Mouse (Mus musculus) heart, adult 2 months (tissue): Measurements from ENCODE around the gene Pithd1. TPM values are rescaled to one million over a fixed set of nuclear protein-coding genes. Genes with fewer than 3 reads are reported as not detected.
A peak's percentile ranks its signal among the peaks of the same experiment; 100 is the strongest.

Experiments
- DNase-seq, 2 experiments: peaks; one replicate each; pipeline ENCODE4 v3.0.0; 2021
- H3K27ac ChIP-seq: fragments of 200-600 bp; 2 replicates; pipeline ENCODE4 v1.8.1; 2022
- H3K27me3 ChIP-seq: fragments of 200-500 bp; 2 replicates; pipeline ENCODE4 v1.6.1; 2012; ENCODE audit warnings: mild to moderate bottlenecking, low read length, inconsistent platforms, mixed read lengths; ENCODE audit not compliant: control insufficient read depth, insufficient read depth
- H3K36me3 ChIP-seq: fragments of 200-500 bp; 2 replicates; pipeline ENCODE4 v1.6.1; 2012; ENCODE audit warnings: low read length, inconsistent platforms; ENCODE audit not compliant: control insufficient read depth, insufficient read depth
- H3K4me1 ChIP-seq: fragments of 200-500 bp; 2 replicates; pipeline ENCODE4 v1.6.1; 2011; ENCODE audit warnings: low read length; ENCODE audit not compliant: control insufficient read depth, insufficient read depth
- H3K4me3 ChIP-seq: fragments of 200-600 bp; 2 replicates; pipeline ENCODE4 v1.8.1; 2022
- H3K79me2 ChIP-seq: fragments of 200-500 bp; replicated peaks from 2 replicates; pipeline ENCODE4 v1.6.1; 2012; ENCODE audit warnings: mild to moderate bottlenecking, inconsistent platforms, low read length, moderate library complexity, mixed read lengths; ENCODE audit not compliant: control insufficient read depth, insufficient read depth
- H3K9ac ChIP-seq: fragments of 200-500 bp; 2 replicates; pipeline ENCODE4 v1.6.1; 2012; ENCODE audit warnings: low read depth, mild to moderate bottlenecking, control low read depth, inconsistent platforms, low read length, mixed read lengths
- CTCF ChIP-seq: fragments of 200-600 bp; IDR thresholded peaks from 2 replicates; pipeline ENCODE4 v1.8.1; 2022; ENCODE audit warnings: antibody characterized with exemption, mild to moderate bottlenecking, moderate library complexity
- EP300 ChIP-seq: fragments of 200-500 bp; IDR thresholded peaks from 2 replicates; pipeline ENCODE4 v1.6.1; 2011; ENCODE audit warnings: low read depth, low read length, control low read depth; ENCODE audit not compliant: insufficient read depth
- POLR2A ChIP-seq: fragments of 200-500 bp; IDR thresholded peaks from 2 replicates; pipeline ENCODE4 v1.6.1; 2011; ENCODE audit warnings: mild to moderate bottlenecking, low read depth, low read length, control low read depth; ENCODE audit not compliant: insufficient read depth
- WGBS: fragments of 180-500 bp; shearing (Covaris S2); methylation state at CpG from one replicate; pipeline ENCODE4 v1.1.7; 2018; 5-methylcytosine and 5-hydroxymethylcytosine counted together
- intact Hi-C: fragments of 180-260 bp; cut with DNase I; formaldehyde crosslinking; loops from one replicate; pipeline ENCODE4 v1.15.1; 2025
- polyA plus RNA-seq: library from polyadenylated mRNA; depleted of rRNA; stranded (reverse); fragments of >200 nt; gene quantifications from 2 replicates; pipeline ENCODE4 v1.2.3, GENCODE M21; 2012
- total RNA-seq, 2 experiments: library from RNA; stranded (reverse); gene quantifications; 2 replicates each; pipeline ENCODE4 v1.2.3; 2021

Gene Pithd1
- total and polyA plus RNA-seq, 3 experiments = 19.0 to 20.9 (median 19.4) TPM

GRCm38 (mm10) chr4:135968271-135968869, 18.7 kb downstream of the Pithd1 start:
- H3K9ac ChIP-seq = no peak overlapping the region

GRCm38 (mm10) chr4:135967086-135967760, 19.8 kb downstream of the Pithd1 start:
- Histone ChIP-seq H3K27me3 (no peaks in the 10 kb centered on the region), H3K79me2 (peaks cover 1% of the 10 kb centered on the region; the same call in 1 of the 2 replicates), H3K4me1 (peaks cover 7% of the 10 kb centered on the region), H3K4me3 (no peak overlapping the region), H3K9ac (no peak overlapping the region), H3K27ac (no peak overlapping the region), H3K36me3 (no peaks in the 10 kb centered on the region)
- intact Hi-C loops = no loop called here
- TF ChIP-seq CTCF (no peak), POLR2A (no peak), EP300 (no peak)
- no peak for DNase-seq
- 85% methylated on average over 18 of the region's 18 CpGs for WGBS

More at GRCm38 (mm10) chr4:135968271-135968869, 18.7 kb downstream of the Pithd1 start:
- TF ChIP-seq POLR2A (no peak), CTCF (no peak), EP300 (no peak)
- Histone ChIP-seq H3K79me2 (peaks cover 2% of the 10 kb centered on the region; the same call in 1 of the 2 replicates), H3K36me3 (no peaks in the 10 kb centered on the region), H3K27ac (no peak overlapping the region), H3K27me3 (no peaks in the 10 kb centered on the region), H3K4me1 (peaks cover 7% of the 10 kb centered on the region), H3K4me3 (no peak overlapping the region)
- 65% methylated on average over 19 of the region's 19 CpGs for WGBS
- peak in 1 of 2 experiments; percentile 11 for DNase-seq
- intact Hi-C loops = no loop called here

- TF ChIP-seq CTCF (no peak), EP300 (no peak), POLR2A (no peak)
- H3K4me1 ChIP-seq = peaks cover 3% of the 10 kb centered on the region
- H3K4me3 ChIP-seq = no peak overlapping the region
- 90% methylated on average over 16 of the region's 16 CpGs for whole genome bisulfite sequencing
- no peaks in the 10 kb centered on the region for H3K36me3 ChIP-seq
- no peak for DNase-seq
- no peaks in the 10 kb centered on the region for H3K27me3 ChIP-seq
- H3K9ac ChIP-seq = no peak overlapping the region
- intact Hi-C loops = no loop called here
- H3K27ac ChIP-seq = no peak overlapping the region
- no peaks in the 10 kb centered on the region for H3K79me2 ChIP-seq
Observed at GRCm38 (mm10) chr4:135966283-135966682, 20.8 kb downstream of the Pithd1 start.

- no peaks in the 10 kb centered on the region for H3K79me2 ChIP-seq
- intact Hi-C loops = no loop called here
- H3K27me3 ChIP-seq = no peaks in the 10 kb centered on the region
- no peak overlapping the region for H3K9ac ChIP-seq
- 81% methylated on average over 9 of the region's 9 CpGs for WGBS
- no peak overlapping the region for H3K27ac ChIP-seq
- H3K4me3 ChIP-seq = no peak overlapping the region
- no peaks in the 10 kb centered on the region for H3K36me3 ChIP-seq
- no peak for TF ChIP-seq POLR2A
- no peak for TF ChIP-seq EP300
- TF ChIP-seq CTCF = no peak
- peaks cover 2% of the 10 kb centered on the region for H3K4me1 ChIP-seq
- no peak for DNase-seq
Observed at GRCm38 (mm10) chr4:135965113-135965512, 22.0 kb downstream of the Pithd1 start.

GRCm38 (mm10) chr4:135964426-135964825, 22.6 kb downstream of the Pithd1 start:
- Histone ChIP-seq H3K4me1 (peaks cover 2% of the 10 kb centered on the region), H3K79me2 (no peaks in the 10 kb centered on the region), H3K9ac (peak overlapping the region; percentile 61), H3K36me3 (no peaks in the 10 kb centered on the region), H3K27me3 (no peaks in the 10 kb centered on the region), H3K27ac (no peak overlapping the region; the same call in 1 of the 2 replicates), H3K4me3 (peak overlapping the region; percentile 59)
- 2% methylated on average over 12 of the region's 12 CpGs for WGBS
- no peak for TF ChIP-seq CTCF
- peak; percentile 53 to 68 for DNase-seq
- intact Hi-C loops = loop anchor here (5.0 kb wide), 1 partner anchor 88 kb away; the partner anchor contains the start of gene Rpl11

- DNase-seq = peak; percentile 96
- H3K36me3 ChIP-seq = no peaks in the 10 kb centered on the region
- peak within 1 kb of the TSS; percentile 100 for H3K27ac ChIP-seq
- under 1% methylated on average over 56 of the region's 56 CpGs for WGBS
- intact Hi-C loops = loop anchor here (2.0 to 5.0 kb wide), 3 partner anchors 43 to 89 kb away; partner anchors contain the start of genes Eloa, Fuca1 and Rpl11
- no peaks in the 10 kb centered on the region for H3K79me2 ChIP-seq
- peak within 1 kb of the TSS; percentile 59 for H3K4me3 ChIP-seq
- H3K9ac ChIP-seq = peak within 1 kb of the TSS; percentile 86
- TF ChIP-seq EP300 (peak; percentile 99), CTCF (no peak), POLR2A (peak; percentile 99)
- peaks cover 2% of the 10 kb centered on the region for H3K4me1 ChIP-seq
- H3K27me3 ChIP-seq = no peaks in the 10 kb centered on the region
Observed at GRCm38 (mm10) chr4:135963457-135964193, 23.4 kb downstream of the Pithd1 start, which contains the start of gene Gale. Gale (plus strand) TSS chr4:135963727.
